Mouse (Mus musculus): ENCODE measurements around the gene Rnaseh2b. TPM values are rescaled to one million over a fixed set of nuclear protein-coding genes. Genes with fewer than 3 reads are reported as not detected.

The Rnaseh2b gene
- polyA plus RNA-seq, 1 experiment from 2014 or later = 91.0 TPM

DNA sequence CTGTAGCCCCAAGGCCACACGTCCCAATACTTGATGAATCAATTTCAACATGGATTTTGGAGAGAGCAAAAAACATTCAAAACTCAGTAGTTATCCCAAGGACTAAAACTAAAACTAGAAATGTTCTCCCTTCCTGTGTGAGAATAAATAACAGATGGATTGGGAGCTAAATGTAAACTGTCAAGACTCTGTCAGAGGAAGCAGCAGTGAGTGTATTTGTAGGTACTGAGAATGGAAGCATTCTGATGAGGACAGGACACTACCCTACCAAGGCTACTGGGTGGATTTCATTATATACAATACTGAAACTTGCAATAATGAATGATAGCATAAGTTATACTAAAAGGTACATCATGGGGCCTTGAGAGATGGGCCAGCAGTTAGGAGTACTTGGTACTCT is 6.4 kb downstream of the Rnaseh2b start:
- DNase-seq (ENCODE audit: low spot score) (no peak), ATAC-seq (replicated peaks; ENCODE audit: low FRiP score) (no peak)
- peaks cover 3% of the 10 kb centered on the region; the same call in 1 of the 2 replicates for H3K27me3 ChIP-seq (replicated peaks; ENCODE audit: control insufficient read depth, insufficient read depth, low read length)
- 75% methylated on average over 1 of the region's 1 CpGs for WGBS
- no peaks in the 10 kb centered on the region for H3K36me3 ChIP-seq (ENCODE audit: control insufficient read depth, insufficient read depth, low read length)
- H3K27ac ChIP-seq (ENCODE audit: low read depth, low read length) = no peak overlapping the region
- no peak overlapping the region for H3K4me3 ChIP-seq (ENCODE audit: low read depth, low read length)
- H3K9me3 ChIP-seq (ENCODE audit: control insufficient read depth, low read length) = no peaks in the 10 kb centered on the region
- H3K9ac ChIP-seq (ENCODE audit: low read depth, low read length) = no peak overlapping the region
- H3K4me2 ChIP-seq = no peak overlapping the region
- no peaks in the 10 kb centered on the region for H3K4me1 ChIP-seq (replicated peaks; ENCODE audit: control insufficient read depth, insufficient read depth, low read length)

DNA sequence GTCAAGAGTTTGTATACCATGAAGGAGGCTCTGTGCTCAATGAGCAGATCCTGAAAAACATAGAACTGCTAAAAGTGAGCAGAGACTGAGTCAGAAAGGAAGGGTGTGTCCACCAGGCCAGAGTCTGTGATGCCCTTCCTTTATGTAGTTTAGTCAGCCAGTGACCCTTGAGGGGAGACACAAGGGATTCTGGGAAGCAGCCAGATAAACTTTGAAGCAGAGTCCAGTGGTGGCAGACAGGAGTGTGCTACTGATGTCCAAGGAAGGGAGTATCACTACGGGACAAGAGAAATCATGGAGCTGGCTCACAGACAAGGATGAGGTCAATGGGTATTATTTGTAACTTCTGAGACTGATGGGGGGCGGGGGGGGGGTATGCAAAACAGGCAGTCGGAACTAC is 7.6 kb downstream of the Rnaseh2b start:
- Histone ChIP-seq H3K4me1 (replicated peaks; ENCODE audit: control insufficient read depth, insufficient read depth, low read length) (no peaks in the 10 kb centered on the region), H3K27me3 (replicated peaks; ENCODE audit: control insufficient read depth, insufficient read depth, low read length) (no peaks in the 10 kb centered on the region), H3K4me2 (no peak overlapping the region), H3K4me3 (ENCODE audit: low read depth, low read length) (no peak overlapping the region), H3K9me3 (ENCODE audit: control insufficient read depth, low read length) (no peaks in the 10 kb centered on the region), H3K9ac (ENCODE audit: low read depth, low read length) (no peak overlapping the region), H3K27ac (ENCODE audit: low read depth, low read length) (no peak overlapping the region), H3K36me3 (ENCODE audit: control insufficient read depth, insufficient read depth, low read length) (no peaks in the 10 kb centered on the region)
- no peak for ATAC-seq (replicated peaks; ENCODE audit: low FRiP score)
- WGBS = 72% methylated on average over 3 of the region's 3 CpGs
- no peak for DNase-seq (ENCODE audit: low spot score)

DNA sequence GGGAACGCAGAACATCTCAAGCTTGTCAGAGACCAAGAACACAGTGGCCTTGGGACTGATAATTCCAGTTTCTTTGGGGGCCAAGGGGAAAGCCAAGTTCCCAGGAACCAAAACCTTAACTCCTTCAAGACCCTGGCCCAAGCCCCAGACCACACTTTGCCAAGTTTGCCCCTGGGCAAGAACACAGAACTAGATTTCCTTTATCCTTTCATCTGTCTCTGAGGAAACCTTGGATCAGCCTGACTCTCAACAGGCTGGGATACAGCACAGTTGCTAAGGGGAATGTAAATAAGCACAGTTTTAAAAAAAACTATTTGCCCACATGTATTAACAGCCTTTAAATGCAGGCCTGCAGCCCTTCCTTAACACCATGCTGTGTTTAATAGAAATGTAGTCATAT is 15.2 kb downstream of the Rnaseh2b start:
- H3K4me2 ChIP-seq = no peak overlapping the region
- DNase-seq (ENCODE audit: low spot score) (no peak), ATAC-seq (replicated peaks; ENCODE audit: low FRiP score) (no peak)
- H3K4me1 ChIP-seq (replicated peaks; ENCODE audit: control insufficient read depth, insufficient read depth, low read length) = no peaks in the 10 kb centered on the region
- H3K36me3 ChIP-seq (ENCODE audit: control insufficient read depth, insufficient read depth, low read length) = no peaks in the 10 kb centered on the region
- 83% methylated on average over 1 of the region's 1 CpGs for WGBS
- no peak overlapping the region for H3K4me3 ChIP-seq (ENCODE audit: low read depth, low read length)
- no peaks in the 10 kb centered on the region for H3K27me3 ChIP-seq (replicated peaks; ENCODE audit: control insufficient read depth, insufficient read depth, low read length)
- no peak overlapping the region for H3K27ac ChIP-seq (ENCODE audit: low read depth, low read length)
- no peaks in the 10 kb centered on the region for H3K9me3 ChIP-seq (ENCODE audit: control insufficient read depth, low read length)
- H3K9ac ChIP-seq (ENCODE audit: low read depth, low read length) = no peak overlapping the region

DNA sequence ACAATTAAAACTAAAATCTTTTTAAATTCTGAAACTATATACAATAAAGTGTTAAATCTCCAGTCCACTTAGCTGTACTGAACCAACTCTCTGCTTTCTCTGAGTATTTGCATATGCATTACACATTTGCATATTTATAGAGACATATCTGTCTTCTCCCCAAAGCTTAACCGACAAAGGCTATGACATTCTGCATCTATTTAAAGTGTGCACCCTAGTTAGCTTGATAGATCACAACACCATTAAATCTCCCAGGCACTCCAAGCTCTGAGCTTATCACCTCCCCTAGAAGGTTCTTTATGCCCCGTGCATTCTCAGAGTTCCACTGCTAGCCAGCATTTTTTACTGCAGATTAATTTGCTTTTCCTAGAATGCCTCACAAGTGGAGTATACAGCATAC is 16.6 kb downstream of the Rnaseh2b start:
- Histone ChIP-seq H3K4me3 (ENCODE audit: low read depth, low read length) (no peak overlapping the region), H3K4me2 (no peak overlapping the region), H3K4me1 (replicated peaks; ENCODE audit: control insufficient read depth, insufficient read depth, low read length) (no peaks in the 10 kb centered on the region), H3K9ac (ENCODE audit: low read depth, low read length) (no peak overlapping the region), H3K27me3 (replicated peaks; ENCODE audit: control insufficient read depth, insufficient read depth, low read length) (no peaks in the 10 kb centered on the region), H3K27ac (ENCODE audit: low read depth, low read length) (no peak overlapping the region), H3K9me3 (ENCODE audit: control insufficient read depth, low read length) (no peaks in the 10 kb centered on the region), H3K36me3 (ENCODE audit: control insufficient read depth, insufficient read depth, low read length) (no peaks in the 10 kb centered on the region)
- ATAC-seq (replicated peaks; ENCODE audit: low FRiP score) (no peak), DNase-seq (ENCODE audit: low spot score) (no peak)
- WGBS = 59% methylated on average over 2 of the region's 2 CpGs

DNA sequence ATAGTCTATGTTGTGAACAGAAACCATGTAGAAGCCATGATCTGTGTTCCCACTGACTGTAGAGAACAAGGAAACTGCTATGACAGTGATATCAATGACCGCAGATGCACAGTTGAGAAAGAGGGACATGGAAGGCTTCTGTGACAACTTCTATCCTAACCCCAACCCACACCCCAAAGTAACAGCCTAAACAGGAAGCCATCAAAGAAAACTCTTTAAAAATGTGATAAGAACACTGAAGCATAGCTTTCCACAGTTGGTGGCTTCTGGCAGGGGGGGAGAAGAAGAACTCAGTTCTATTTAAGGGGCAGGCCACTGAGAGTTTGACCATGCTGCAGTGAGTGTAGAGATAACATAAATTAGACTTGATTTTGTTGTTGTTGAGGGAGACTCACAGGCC is 19.3 kb downstream of the Rnaseh2b start:
- Histone ChIP-seq H3K27me3 (replicated peaks; ENCODE audit: control insufficient read depth, insufficient read depth, low read length) (no peaks in the 10 kb centered on the region), H3K9me3 (ENCODE audit: control insufficient read depth, low read length) (no peaks in the 10 kb centered on the region), H3K9ac (ENCODE audit: low read depth, low read length) (no peak overlapping the region), H3K4me1 (replicated peaks; ENCODE audit: control insufficient read depth, insufficient read depth, low read length) (no peaks in the 10 kb centered on the region), H3K36me3 (ENCODE audit: control insufficient read depth, insufficient read depth, low read length) (no peaks in the 10 kb centered on the region), H3K4me3 (ENCODE audit: low read depth, low read length) (no peak overlapping the region), H3K27ac (ENCODE audit: low read depth, low read length) (no peak overlapping the region), H3K4me2 (no peak overlapping the region)
- ATAC-seq (replicated peaks; ENCODE audit: low FRiP score) = no peak
- WGBS = 75% methylated on average over 1 of the region's 1 CpGs
- no peak for DNase-seq (ENCODE audit: low spot score)

DNA sequence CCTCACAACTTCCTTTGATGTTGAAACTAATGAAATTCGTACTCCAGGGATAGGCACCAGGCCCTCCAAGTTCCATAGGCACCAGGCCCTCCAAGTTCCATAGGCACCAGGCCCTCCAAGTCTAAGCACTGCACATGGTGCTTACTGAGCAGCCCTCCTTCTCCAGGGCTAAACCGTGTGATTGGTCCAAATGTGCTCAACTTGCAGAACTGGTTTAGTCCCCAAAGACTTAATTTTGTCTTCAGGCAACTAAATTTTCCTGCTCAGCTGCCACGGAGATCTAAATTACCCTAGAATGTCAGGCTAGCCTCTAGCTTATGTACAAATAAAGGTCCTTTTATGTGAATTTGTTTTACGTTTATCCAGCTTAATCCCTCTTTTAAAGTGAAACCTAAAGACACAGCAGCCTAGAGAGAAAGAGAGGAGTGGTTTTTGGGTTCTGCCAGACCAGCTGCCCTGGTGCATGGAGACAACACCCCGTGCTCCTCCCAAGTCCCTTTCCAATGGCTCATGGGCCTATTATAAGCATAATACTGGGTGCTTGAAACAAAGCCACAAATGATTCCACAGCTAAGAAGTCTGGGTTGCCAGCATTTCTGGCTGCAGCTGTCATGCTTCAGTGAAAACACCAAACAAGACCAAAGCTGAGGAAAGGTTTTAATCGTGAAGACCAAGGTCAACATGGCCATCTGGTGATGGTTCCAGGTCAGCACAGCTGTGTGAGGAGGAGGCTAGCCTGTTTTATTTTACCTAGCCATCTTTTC is 30.4 kb downstream of the Rnaseh2b start:
- 58% methylated on average over 6 of the region's 6 CpGs for WGBS
- Histone ChIP-seq H3K4me1 (replicated peaks; ENCODE audit: control insufficient read depth, insufficient read depth, low read length) (no peaks in the 10 kb centered on the region), H3K4me3 (ENCODE audit: low read depth, low read length) (no peak overlapping the region), H3K4me2 (no peak overlapping the region), H3K9me3 (ENCODE audit: control insufficient read depth, low read length) (no peaks in the 10 kb centered on the region), H3K9ac (ENCODE audit: low read depth, low read length) (no peak overlapping the region), H3K36me3 (ENCODE audit: control insufficient read depth, insufficient read depth, low read length) (no peaks in the 10 kb centered on the region), H3K27ac (ENCODE audit: low read depth, low read length) (no peak overlapping the region), H3K27me3 (replicated peaks; ENCODE audit: control insufficient read depth, insufficient read depth, low read length) (no peaks in the 10 kb centered on the region)
- ATAC-seq (replicated peaks; ENCODE audit: low FRiP score) (no peak), DNase-seq (ENCODE audit: low spot score) (no peak)

DNA sequence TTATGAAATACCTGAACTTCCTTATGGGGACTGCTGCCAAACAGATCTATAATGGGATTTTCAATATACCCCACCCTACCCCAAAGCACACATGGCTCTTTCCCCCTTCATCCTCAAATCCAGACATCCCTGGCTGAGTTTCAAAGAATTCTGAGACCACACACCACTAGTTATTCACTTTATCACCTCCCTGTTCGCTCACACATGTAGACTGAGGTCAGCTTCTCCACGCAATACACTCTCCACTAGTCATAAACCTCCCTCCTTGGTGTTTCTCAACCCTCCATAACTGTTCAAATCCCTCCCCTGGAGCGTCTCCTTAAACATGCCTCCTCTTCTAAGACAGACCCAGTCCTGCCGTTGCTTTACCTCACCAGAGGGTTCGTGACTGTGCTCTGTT is 31.1 kb downstream of the Rnaseh2b start:
- no peak overlapping the region for H3K4me3 ChIP-seq (ENCODE audit: low read depth, low read length)
- no peak for ATAC-seq (replicated peaks; ENCODE audit: low FRiP score)
- no peak overlapping the region for H3K27ac ChIP-seq (ENCODE audit: low read depth, low read length)
- WGBS = 86% methylated on average over 5 of the region's 5 CpGs
- no peaks in the 10 kb centered on the region for H3K27me3 ChIP-seq (replicated peaks; ENCODE audit: control insufficient read depth, insufficient read depth, low read length)
- no peaks in the 10 kb centered on the region for H3K4me1 ChIP-seq (replicated peaks; ENCODE audit: control insufficient read depth, insufficient read depth, low read length)
- H3K4me2 ChIP-seq = no peak overlapping the region
- no peak for DNase-seq (ENCODE audit: low spot score)
- H3K36me3 ChIP-seq (ENCODE audit: control insufficient read depth, insufficient read depth, low read length) = no peaks in the 10 kb centered on the region
- H3K9ac ChIP-seq (ENCODE audit: low read depth, low read length) = no peak overlapping the region
- H3K9me3 ChIP-seq (ENCODE audit: control insufficient read depth, low read length) = no peaks in the 10 kb centered on the region

DNA sequence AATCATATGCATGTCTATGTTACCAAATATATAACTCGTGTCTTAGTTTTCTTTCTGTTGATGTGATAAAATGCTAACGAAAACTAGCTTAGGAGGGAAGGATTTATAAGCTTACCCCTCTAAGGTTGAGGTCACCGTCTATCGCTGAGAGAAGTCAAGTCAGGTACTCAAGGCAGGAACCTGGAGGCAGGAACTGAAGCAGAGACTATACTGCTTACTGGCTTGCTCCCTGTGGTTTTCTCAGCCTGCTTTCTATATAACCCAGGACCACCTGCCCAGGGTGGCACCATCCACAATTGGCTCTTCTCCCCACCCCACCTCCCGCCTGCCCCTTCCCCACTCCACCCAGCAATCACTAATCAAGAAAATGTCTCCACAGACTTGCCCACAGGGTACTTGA is 32.6 kb downstream of the Rnaseh2b start:
- Histone ChIP-seq H3K4me1 (replicated peaks; ENCODE audit: control insufficient read depth, insufficient read depth, low read length) (peaks cover 7% of the 10 kb centered on the region), H3K27ac (ENCODE audit: low read depth, low read length) (no peak overlapping the region), H3K4me2 (no peak overlapping the region), H3K9ac (ENCODE audit: low read depth, low read length) (no peak overlapping the region), H3K4me3 (ENCODE audit: low read depth, low read length) (no peak overlapping the region), H3K36me3 (ENCODE audit: control insufficient read depth, insufficient read depth, low read length) (no peaks in the 10 kb centered on the region), H3K27me3 (replicated peaks; ENCODE audit: control insufficient read depth, insufficient read depth, low read length) (no peaks in the 10 kb centered on the region), H3K9me3 (ENCODE audit: control insufficient read depth, low read length) (no peaks in the 10 kb centered on the region)
- no peak for DNase-seq (ENCODE audit: low spot score)
- 84% methylated on average over 5 of the region's 5 CpGs for WGBS
- no peak for ATAC-seq (replicated peaks; ENCODE audit: low FRiP score)

DNA sequence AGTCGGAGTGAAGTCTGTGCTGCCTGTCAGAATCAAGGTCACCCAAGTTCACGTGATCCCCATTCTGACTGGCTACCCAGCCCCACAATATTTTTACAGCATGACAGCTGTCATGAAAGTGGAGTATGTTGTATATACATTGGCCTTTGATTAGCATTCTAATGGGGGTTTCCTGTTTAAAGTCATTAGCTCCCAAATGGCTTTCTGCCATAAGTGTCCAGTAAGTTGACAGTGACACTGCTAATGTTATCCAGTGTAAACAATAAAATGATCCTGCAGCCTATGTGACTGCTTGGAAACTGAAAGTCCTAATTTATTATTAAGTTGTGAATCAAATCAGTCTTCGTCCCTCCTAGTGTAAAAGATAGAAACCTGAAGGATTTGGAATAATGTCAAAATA is 33.6 kb downstream of the Rnaseh2b start:
- no peak for DNase-seq (ENCODE audit: low spot score)
- WGBS = 74% methylated on average over 3 of the region's 3 CpGs
- Histone ChIP-seq H3K36me3 (ENCODE audit: control insufficient read depth, insufficient read depth, low read length) (no peaks in the 10 kb centered on the region), H3K9me3 (ENCODE audit: control insufficient read depth, low read length) (no peaks in the 10 kb centered on the region), H3K4me1 (replicated peaks; ENCODE audit: control insufficient read depth, insufficient read depth, low read length) (peaks cover 11% of the 10 kb centered on the region), H3K4me2 (no peak overlapping the region), H3K4me3 (ENCODE audit: low read depth, low read length) (no peak overlapping the region), H3K27ac (ENCODE audit: low read depth, low read length) (no peak overlapping the region), H3K27me3 (replicated peaks; ENCODE audit: control insufficient read depth, insufficient read depth, low read length) (no peaks in the 10 kb centered on the region), H3K9ac (ENCODE audit: low read depth, low read length) (no peak overlapping the region)
- ATAC-seq (replicated peaks; ENCODE audit: low FRiP score) = no peak

Data from liver, embryonic 11.5 days (tissue).